Mouse (Mus musculus) small intestine, adult 2 months (tissue): Measurements from ENCODE around the gene Arf5. TPM values are rescaled to one million over a fixed set of nuclear protein-coding genes. Genes with fewer than 3 reads are reported as not detected.

Experiments used
- H3K27ac ChIP-seq: fragments of 200-500 bp; 2 replicates; pipeline ENCODE4 v1.5.1; 2012; ENCODE audit warnings: low read depth, low read length, control low read depth, inconsistent platforms; ENCODE audit not compliant: insufficient read depth
- H3K27me3 ChIP-seq: fragments of 200-500 bp; 2 replicates; pipeline ENCODE4 v1.6.1; 2012; ENCODE audit warnings: mild to moderate bottlenecking, moderate library complexity, low read length, inconsistent platforms; ENCODE audit not compliant: control insufficient read depth, insufficient read depth
- H3K36me3 ChIP-seq: fragments of 200-500 bp; 2 replicates; pipeline ENCODE4 v1.6.1; 2012; ENCODE audit warnings: mild to moderate bottlenecking, low read length, control low read depth, inconsistent platforms; ENCODE audit not compliant: control insufficient read depth, insufficient read depth
- H3K4me1 ChIP-seq: fragments of 200-500 bp; 2 replicates; pipeline ENCODE4 v1.6.1; 2012; ENCODE audit warnings: low read length, inconsistent platforms, mixed read lengths; ENCODE audit not compliant: control insufficient read depth, insufficient read depth, insufficient read length
- H3K4me3 ChIP-seq: fragments of 200-500 bp; 2 replicates; pipeline ENCODE4 v1.5.1; 2012; ENCODE audit warnings: low read depth, mild to moderate bottlenecking, control low read depth, inconsistent platforms, low read length, moderate library complexity
- CTCF ChIP-seq: fragments of 200-500 bp; IDR thresholded peaks from 2 replicates; pipeline ENCODE4 v1.5.1; 2012; ENCODE audit warnings: low read depth, mild to moderate bottlenecking, control low read depth, inconsistent platforms, low read length, moderate library complexity, mixed read lengths; ENCODE audit not compliant: insufficient replicate concordance, insufficient read length; ENCODE audit errors: extremely low read depth
- POLR2A ChIP-seq: fragments of 200-500 bp; IDR thresholded peaks from 2 replicates; pipeline ENCODE4 v1.6.1; 2012; ENCODE audit warnings: low read depth, mild to moderate bottlenecking, control low read depth, inconsistent platforms, low read length, moderate library complexity
- WGBS: fragments of 180-500 bp; shearing (Covaris S2); methylation state at CpG from one replicate; pipeline ENCODE4 v1.1.7; 2018; 5-methylcytosine and 5-hydroxymethylcytosine counted together
- polyA plus RNA-seq: library from polyadenylated mRNA; depleted of rRNA; stranded (reverse); fragments of >200 nt; gene quantifications from 2 replicates; pipeline ENCODE4 v1.2.3, GENCODE M21; 2012

Gene Arf5
- polyA plus RNA-seq, 1 experiment: 1,346 TPM

DNA sequence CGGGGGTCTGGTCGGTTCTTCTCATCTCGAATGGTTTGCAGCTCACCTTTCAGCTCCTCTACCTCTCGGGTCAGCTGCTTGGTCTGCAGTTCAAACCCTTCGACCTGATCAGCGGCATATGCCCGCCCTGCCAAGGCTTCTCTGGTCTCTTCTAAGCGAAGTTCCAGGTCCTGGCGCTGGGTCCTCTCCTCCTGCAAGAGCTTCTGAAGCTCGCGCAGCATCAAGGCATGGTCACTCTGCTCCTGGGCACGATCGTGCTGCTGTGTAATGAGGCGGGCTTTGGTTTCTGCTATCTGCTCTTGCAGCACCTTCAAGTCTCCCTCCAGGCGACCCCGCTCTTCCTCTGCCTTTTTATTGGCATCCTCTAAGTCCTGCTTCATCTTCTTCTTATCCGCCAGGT, 3.0 kb upstream of the Arf5 start:
- Histone ChIP-seq H3K36me3 (peaks cover 28% of the 10 kb centered on the region), H3K4me3 (peak overlapping the region; percentile 69), H3K27ac (no peak overlapping the region), H3K4me1 (peaks cover 22% of the 10 kb centered on the region), H3K27me3 (no peaks in the 10 kb centered on the region)
- 64% methylated on average over 17 of the region's 17 CpGs for WGBS
- no peak for TF ChIP-seq POLR2A
- no peak for TF ChIP-seq CTCF

DNA sequence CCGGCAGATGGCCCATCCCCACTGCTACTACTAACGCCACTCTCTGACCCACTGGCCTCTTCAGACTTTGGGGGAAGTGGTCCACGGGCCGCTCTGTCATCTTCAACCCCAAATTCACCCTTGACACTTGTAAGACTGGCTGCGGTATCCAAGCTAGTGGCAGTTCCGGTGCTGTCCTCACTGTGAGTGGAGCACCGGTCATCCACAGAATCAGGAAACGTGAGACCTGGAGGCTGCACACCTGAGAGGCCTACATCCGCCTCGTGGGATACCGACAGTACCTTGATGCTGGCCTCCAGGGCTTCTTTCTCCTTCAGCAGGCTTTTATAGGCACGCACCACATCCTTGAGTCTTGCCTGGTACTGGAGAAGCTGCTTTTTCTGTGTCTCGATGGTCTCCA, 2.5 kb upstream of the Arf5 start:
- TF ChIP-seq CTCF (peak; percentile 16; the same call in 1 of the 2 replicates), POLR2A (no peak)
- WGBS: 11% methylated on average over 13 of the region's 13 CpGs
- Histone ChIP-seq H3K4me3 (peak overlapping the region; percentile 69), H3K4me1 (peaks cover 22% of the 10 kb centered on the region), H3K36me3 (peaks cover 26% of the 10 kb centered on the region), H3K27me3 (no peaks in the 10 kb centered on the region), H3K27ac (peak overlapping the region; percentile 71)

DNA sequence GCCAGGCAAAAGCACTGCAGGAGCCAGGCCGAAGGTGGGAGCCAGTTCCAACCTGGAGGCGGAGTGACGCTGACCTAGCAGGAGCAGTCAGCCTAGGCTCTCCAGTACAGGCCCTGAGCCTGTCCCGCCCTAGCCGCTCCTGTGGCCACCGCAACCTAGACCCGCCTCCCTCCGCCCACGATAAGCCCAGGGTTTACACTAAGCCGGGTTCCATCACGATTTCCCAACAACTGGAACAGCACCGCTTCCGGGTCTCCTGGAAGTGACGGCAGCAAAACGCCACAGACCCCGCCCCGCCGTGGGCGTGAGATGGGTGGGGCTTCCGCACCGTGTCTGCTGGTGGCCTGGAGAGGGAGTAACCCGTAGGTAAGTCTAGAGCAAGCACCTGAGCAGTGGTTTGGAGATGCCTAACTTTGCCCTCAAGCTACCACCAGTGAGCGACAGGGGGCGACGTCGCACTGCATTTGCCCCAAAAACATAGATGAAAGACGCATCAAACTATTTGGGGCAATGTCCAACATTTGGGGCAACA, 1.8 kb upstream of the Arf5 start:
- Histone ChIP-seq H3K4me1 (peaks cover 22% of the 10 kb centered on the region), H3K27me3 (no peaks in the 10 kb centered on the region), H3K27ac (peak overlapping the region; percentile 71), H3K36me3 (peaks cover 30% of the 10 kb centered on the region), H3K4me3 (peak overlapping the region; percentile 69)
- TF ChIP-seq CTCF: peak; percentile 84
- peak; percentile 74 for TF ChIP-seq POLR2A
- WGBS: under 1% methylated on average over 27 of the region's 27 CpGs

DNA sequence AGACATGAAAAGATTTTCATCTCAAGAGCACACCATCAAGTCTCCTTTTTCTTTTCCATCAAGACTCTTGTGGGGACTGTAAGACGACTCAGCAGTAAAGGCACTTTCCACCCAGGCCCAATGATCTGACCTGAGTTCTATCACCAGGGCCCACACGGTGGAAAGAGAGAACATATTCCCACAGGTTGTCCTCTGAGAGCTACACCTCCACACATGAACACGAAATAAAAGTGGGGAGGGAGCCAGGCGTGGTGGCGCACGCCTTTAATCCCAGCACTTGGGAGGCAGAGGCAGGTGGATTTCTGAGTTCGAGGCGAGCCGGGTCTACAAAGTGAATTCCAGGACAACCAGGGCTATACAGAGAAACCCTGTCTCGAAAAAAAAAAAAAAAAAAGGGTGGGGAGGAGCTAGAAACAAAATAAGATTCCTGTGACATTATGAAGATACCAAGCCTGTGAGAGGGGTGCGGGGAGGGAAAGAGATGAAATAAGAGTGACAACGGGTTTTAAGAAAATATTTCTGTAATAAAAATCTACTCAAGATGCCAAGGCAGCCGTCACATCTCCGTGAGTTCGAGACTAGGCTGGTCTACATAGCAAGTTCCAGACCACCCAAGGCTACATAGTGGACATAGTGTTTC, 589 bp upstream of the Arf5 start:
- 64% methylated on average over 15 of the region's 15 CpGs for WGBS
- H3K4me3 ChIP-seq: peak overlapping the region; percentile 43; the same call in 1 of the 2 replicates
- H3K36me3 ChIP-seq: peaks cover 27% of the 10 kb centered on the region
- peak overlapping the region; percentile 64 for H3K27ac ChIP-seq
- TF ChIP-seq POLR2A (no peak), CTCF (no peak)
- H3K4me1 ChIP-seq: peaks cover 22% of the 10 kb centered on the region
- no peaks in the 10 kb centered on the region for H3K27me3 ChIP-seq

DNA sequence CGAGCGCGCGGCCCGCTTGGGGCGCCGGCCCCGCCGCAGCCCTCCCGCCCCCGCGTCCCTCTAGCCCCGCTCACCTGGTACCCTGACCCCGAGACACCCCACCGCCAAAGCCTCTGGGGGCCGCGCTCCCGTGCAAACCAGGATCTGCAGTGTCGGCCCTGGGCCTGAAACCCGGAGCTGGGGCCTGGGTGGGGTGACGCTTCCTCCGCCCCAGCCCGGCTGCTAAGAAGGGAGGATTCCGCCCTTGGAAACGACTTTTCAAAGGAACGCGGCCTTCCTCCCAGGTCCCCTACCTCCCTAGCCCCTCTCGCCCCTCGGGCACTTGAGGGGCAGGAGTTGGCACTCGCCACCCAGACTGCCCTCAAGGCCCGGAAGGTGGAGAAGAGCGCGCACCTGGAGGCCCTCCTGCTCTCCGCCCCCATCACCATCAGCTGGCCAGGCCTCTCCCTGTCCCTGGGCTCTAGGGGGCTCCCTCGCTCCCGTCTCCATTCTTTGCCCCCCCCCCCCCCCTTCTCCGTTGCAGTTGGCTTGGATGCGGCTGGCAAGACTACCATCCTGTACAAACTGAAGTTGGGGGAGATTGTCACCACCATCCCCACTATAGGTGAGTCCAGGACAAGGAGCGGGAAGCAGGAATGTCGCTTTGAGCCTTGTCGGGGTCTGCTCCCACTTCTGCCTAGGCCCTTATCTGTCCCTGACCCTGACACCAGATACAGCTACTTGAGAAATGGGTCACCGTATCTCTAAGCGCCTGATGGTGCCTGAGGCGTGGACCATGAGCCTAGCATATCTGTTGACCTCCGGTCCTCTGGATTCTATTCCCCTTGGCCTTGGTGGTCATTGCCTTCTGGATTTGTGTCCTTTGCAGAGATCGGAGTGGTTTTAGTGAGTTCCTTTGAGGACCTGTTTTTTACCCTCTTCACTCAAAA, 671 bp downstream of the Arf5 start:
- H3K27me3 ChIP-seq: no peaks in the 10 kb centered on the region
- H3K4me3 ChIP-seq: peak overlapping the region; percentile 99
- WGBS: 4% methylated on average over 45 of the region's 46 CpGs
- H3K27ac ChIP-seq: peak overlapping the region; percentile 67
- peaks cover 14% of the 10 kb centered on the region for H3K36me3 ChIP-seq
- TF ChIP-seq CTCF (no peak), POLR2A (no peak)
- H3K4me1 ChIP-seq: peaks cover 18% of the 10 kb centered on the region

DNA sequence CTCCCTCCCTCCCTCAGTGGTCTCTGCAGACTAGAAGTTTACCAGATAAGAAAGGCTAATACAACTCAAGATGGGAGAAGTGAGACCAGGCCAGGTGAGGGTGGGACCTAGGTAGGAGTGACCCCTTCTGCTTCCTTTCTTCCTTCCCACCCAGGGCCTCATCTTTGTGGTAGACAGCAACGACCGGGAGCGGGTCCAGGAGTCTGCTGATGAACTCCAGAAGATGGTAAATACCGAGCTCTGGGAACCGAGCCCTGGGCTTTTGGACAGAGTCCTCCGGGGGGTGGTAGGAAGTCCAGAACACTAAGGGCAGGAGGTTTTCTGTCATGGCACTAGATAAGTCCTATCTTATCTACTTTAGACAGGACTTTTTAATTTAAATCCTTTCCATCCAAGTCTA, 1.7 kb downstream of the Arf5 start:
- H3K4me3 ChIP-seq: peak overlapping the region; percentile 27; the same call in 1 of the 2 replicates
- no peak overlapping the region for H3K27ac ChIP-seq
- H3K27me3 ChIP-seq: no peaks in the 10 kb centered on the region
- H3K4me1 ChIP-seq: peaks cover 14% of the 10 kb centered on the region
- 78% methylated on average over 6 of the region's 6 CpGs for WGBS
- TF ChIP-seq CTCF (no peak), POLR2A (no peak)
- H3K36me3 ChIP-seq: peaks cover 12% of the 10 kb centered on the region
